Mouse (Mus musculus): Measurements from ENCODE around the gene Tbc1d22b.

GRCm38 (mm10) chr17:29585446-29585845 is 35.9 kb downstream of the Tbc1d22b start:
- TF ChIP-seq CTCF (IDR thresholded peaks at IDR 0.05; ENCODE audit: low read depth) (no peak), EP300 (IDR thresholded peaks at IDR 0.05; ENCODE audit: low read depth) (no peak)

Data from heart, postnatal 0 days (tissue).